Mouse (Mus musculus): ENCODE results near the gene Camta1. TPM values are rescaled to one million over a fixed set of nuclear protein-coding genes. Genes with fewer than 3 reads are reported as not detected.

The Camta1 gene
- polyA plus RNA-seq, 1 experiment = 19.2 TPM

GRCm38 (mm10) chr4:150868859-150869258 is 992.8 kb downstream of the Camta1 start:
- TF ChIP-seq GATA1 (IDR thresholded peaks at IDR 0.05; ENCODE audit: low read length) = no peak

GRCm38 (mm10) chr4:150868161-150868560 is 993.5 kb downstream of the Camta1 start:
- no peak for TF ChIP-seq GATA1 (IDR thresholded peaks at IDR 0.05; ENCODE audit: low read length)

Other genes with a start within 250 kb of the Camta1 start
- gene Dnajc11, start 71.8 kb upstream of the Camta1 start, polyA plus RNA-seq (2012) = 30.1 and 88.7 TPM in 2 replicates
- gene Thap3, start 127.1 kb upstream of the Camta1 start, polyA plus RNA-seq (2012) = 8.9 TPM in 2 replicates
- gene Phf13, start 134.4 kb upstream of the Camta1 start, polyA plus RNA-seq (2012) = 3.7 and 4.1 TPM in 2 replicates
- 10.4 and 12.4 TPM in 2 replicates for gene Klhl21, start 146.9 kb upstream of the Camta1 start, polyA plus RNA-seq (2012)
- 10.0 and 12.6 TPM in 2 replicates for gene Zbtb48, start 165.8 kb upstream of the Camta1 start, polyA plus RNA-seq (2012)
- gene Tas1r1, start 176.7 kb upstream of the Camta1 start, polyA plus RNA-seq (2012) = 0.03 TPM in 1 of 2 replicates, not detected in the other
- gene Nol9, start 177.4 kb upstream of the Camta1 start, polyA plus RNA-seq (2012) = 76.0 and 93.4 TPM in 2 replicates
- gene Plekhg5, start 210.6 kb upstream of the Camta1 start, polyA plus RNA-seq (2012) = 24.4 and 28.5 TPM in 2 replicates